Mouse (Mus musculus) spleen, postnatal 14 days (tissue): Measurements from ENCODE around the gene Igsf1.

ENCODE experiments used
- DNase-seq, 2 experiments: peaks; one replicate each; pipeline ENCODE4 v3.0.0; 2021 to 2022; ENCODE audit warnings: low spot score in 2 of 2

The Igsf1 gene

GRCm38 (mm10) chrX:49797213-49798019 is at the start of gene Igsf1:
Gene Igsf1, minus strand, starts transcription at chrX:49797749.
- DNase-seq = no peak

GRCm38 (mm10) chrX:49770828-49771227 is 26.7 kb downstream of the Igsf1 start:
- no peak for DNase-seq

- no peak for DNase-seq
Measured at GRCm38 (mm10) chrX:49745192-49745591, 52.4 kb downstream of the Igsf1 start.

- DNase-seq = no peak
Measured at GRCm38 (mm10) chrX:49734959-49735358, 62.6 kb downstream of the Igsf1 start, which contains the start of gene Olfr1321. Gene Olfr1321, minus strand, starts transcription at chrX:49735059.
